Mouse (Mus musculus) liver, embryonic 14.5 days (tissue): ENCODE data around the gene Scrt2.

ENCODE experiments used
- CTCF ChIP-seq: IDR thresholded peaks from 2 replicates; pipeline ENCODE4 v1.5.1; 2016; ENCODE audit warnings: antibody characterized with exemption, low read depth, control low read depth
- EP300 ChIP-seq: IDR thresholded peaks from 2 replicates; pipeline ENCODE4 v1.6.1; 2016; ENCODE audit warnings: antibody characterized with exemption, low read depth

DNA sequence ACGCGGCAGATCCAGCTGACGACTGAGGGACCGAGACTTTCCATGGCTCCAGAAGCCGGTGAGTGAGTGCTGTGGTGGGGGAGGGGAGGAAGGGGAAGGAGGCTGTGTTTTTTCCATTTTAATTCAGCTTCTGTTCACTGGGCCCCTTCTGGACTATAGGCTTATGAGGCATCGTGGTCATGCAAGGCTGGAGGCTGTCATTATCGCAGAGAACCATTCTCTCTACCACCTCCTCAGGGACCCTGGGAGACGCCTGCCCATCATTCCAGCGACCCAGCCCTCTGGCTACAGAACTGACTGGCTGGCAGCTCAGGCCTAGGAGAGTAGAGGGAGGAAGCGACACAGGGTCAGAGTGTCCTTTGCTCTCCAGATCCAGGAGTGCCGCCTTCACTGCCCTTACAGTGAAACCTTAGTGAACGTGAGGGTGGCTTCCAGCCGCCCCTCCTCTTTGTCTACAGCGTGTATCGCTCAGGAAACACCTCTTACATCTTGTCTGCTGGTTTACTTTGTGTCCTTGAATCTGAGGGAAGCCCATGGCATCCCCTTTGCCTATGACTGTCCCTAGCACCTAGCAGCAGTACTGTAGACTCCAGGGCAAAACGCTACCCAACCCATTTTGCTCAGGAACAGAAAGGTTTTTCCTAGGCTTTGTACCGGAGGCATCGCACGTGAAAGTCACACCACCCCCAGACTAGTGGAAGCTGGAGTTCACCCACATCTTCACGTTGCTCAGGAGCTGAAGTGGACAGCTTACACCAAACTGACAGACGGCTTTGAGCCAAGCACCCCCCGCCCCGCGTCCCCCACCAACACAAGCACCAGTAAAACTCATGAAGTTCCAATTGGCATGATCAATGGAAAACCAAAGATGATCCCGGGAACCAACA is 34.0 kb upstream of the Scrt2 start:
- no peak for TF ChIP-seq CTCF
- no peak for TF ChIP-seq EP300
